Comparison of ENCODE assay signal across 13 mouse cellular contexts in the genomic region with DNA sequence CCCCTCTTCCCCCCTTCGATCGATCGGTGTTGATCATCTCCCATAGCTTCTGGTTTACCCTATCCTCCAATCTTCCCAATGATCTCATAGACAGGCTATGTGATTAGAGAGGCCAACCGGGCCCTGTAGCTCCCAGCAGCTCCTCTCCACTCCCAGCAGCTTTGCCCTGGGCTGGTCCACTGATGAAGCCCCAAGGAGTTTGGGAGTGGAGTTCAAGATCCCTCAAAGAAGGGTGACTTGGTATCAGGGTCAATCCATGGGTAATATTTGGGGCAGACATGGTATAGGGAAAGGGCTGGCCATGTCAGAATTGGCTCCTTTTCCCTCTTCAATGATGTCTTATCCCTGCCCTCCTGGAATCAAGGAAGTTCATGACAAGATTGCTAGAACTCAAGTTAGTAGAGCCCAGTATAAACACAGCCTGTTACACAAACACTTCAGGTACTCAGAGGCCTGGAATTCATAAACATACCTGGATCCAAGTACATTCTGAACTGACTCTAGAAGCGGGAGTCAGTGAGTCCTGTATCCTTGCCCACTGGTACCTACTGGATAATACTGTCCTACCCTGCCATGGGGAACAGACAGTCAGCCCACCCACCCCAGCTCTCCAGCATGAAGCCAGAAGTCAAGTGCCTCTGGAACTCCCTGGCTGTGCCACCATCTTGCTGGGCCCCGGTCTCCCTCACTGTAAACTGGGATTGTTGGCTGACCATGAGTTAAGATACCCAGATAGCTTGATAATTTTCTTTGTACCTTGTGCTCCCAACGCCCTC. TPM values are rescaled to one million over a fixed set of nuclear protein-coding genes. Genes with fewer than 3 reads are reported as not detected.
DNase-seq lines count a peak whose midpoint lies in the region; ATAC-seq lines count a peak whose summit lies in the region.
"Had no signal": no experiment of that assay in that cellular context is flagged by ENCODE, and none has a peak within 500 bp of the region (broad histone marks: within the 10 kb centered on the region; RNA-seq: fewer than 3 reads in every experiment).

No protein-coding gene starts in this region.

- no peak for DNase-seq in heart, postnatal 25 days (ENCODE audit: low spot score)
- DNase-seq in embryonic facial prominence, embryonic 10.5 days (ENCODE audit: low spot score), result no peak
- no peak for DNase-seq in midbrain, embryonic 11.5 days (ENCODE audit: low spot score, missing footprints)
- no peak for DNase-seq in gastrocnemius, postnatal 14 days
- no peak for DNase-seq in left cerebral cortex, postnatal 14 days (ENCODE audit: low spot score in 2 of 2)
- DNase-seq: adrenal gland, postnatal 10 days; thymus, postnatal 14 days had no signal

- no peaks in the 10 kb centered on the region for H3K9me3 ChIP-seq in heart, embryonic 13.5 days
- H3K9me3 ChIP-seq in embryonic facial prominence, embryonic 10.5 days, result no peaks in the 10 kb centered on the region
- no peaks in the 10 kb centered on the region for H3K9me3 ChIP-seq in hindbrain, embryonic 12.5 days (replicated peaks)
- no peaks in the 10 kb centered on the region for H3K9me3 ChIP-seq in midbrain, embryonic 11.5 days (ENCODE audit: control insufficient read depth, low read length)

- intact Hi-C loops in heart, postnatal 25 days (cut with DNase I), result no loop called here
- intact Hi-C loops in gastrocnemius, postnatal 14 days (cut with DNase I; ENCODE audit: low total_unique reads), result no loop called here
- intact Hi-C loops in left cerebral cortex, postnatal 14 days (cut with DNase I), result no loop called here

- peak overlapping the region; percentile 99 for H3K27ac ChIP-seq in heart, embryonic 13.5 days (replicated peaks)
- peak overlapping the region; percentile 30; the same call in 1 of the 2 replicates for H3K27ac ChIP-seq in embryonic facial prominence, embryonic 10.5 days (replicated peaks)
- peak overlapping the region; percentile 85 for H3K27ac ChIP-seq in hindbrain, embryonic 12.5 days
- peak overlapping the region; percentile 62; the same call in 1 of the 2 replicates for H3K27ac ChIP-seq in midbrain, embryonic 11.5 days (ENCODE audit: low read depth, low read length)

- H3K4me2 ChIP-seq in heart, embryonic 13.5 days, result no peak overlapping the region
- H3K4me2 ChIP-seq in hindbrain, embryonic 12.5 days (replicated peaks), result no peak overlapping the region
- no peak overlapping the region for H3K4me2 ChIP-seq in midbrain, embryonic 11.5 days

- WGBS in heart, embryonic 13.5 days, result 78% methylated on average over 7 of the region's 7 CpGs
- 91% methylated on average over 7 of the region's 7 CpGs for WGBS in embryonic facial prominence, embryonic 10.5 days
- WGBS in hindbrain, embryonic 12.5 days, result 83% methylated on average over 7 of the region's 7 CpGs
- WGBS in midbrain, embryonic 11.5 days, result 90% methylated on average over 7 of the region's 7 CpGs

- no peak overlapping the region for H3K4me3 ChIP-seq in heart, embryonic 13.5 days
- no peak overlapping the region for H3K4me3 ChIP-seq in embryonic facial prominence, embryonic 10.5 days
- H3K4me3 ChIP-seq in hindbrain, embryonic 12.5 days, result no peak overlapping the region
- H3K4me3 ChIP-seq in midbrain, embryonic 11.5 days (ENCODE audit: low read depth, low read length), result no peak overlapping the region

- H3K27me3 ChIP-seq in heart, embryonic 13.5 days (replicated peaks), result no peaks in the 10 kb centered on the region
- peaks cover 8% of the 10 kb centered on the region; the same call in 1 of the 2 replicates for H3K27me3 ChIP-seq in embryonic facial prominence, embryonic 10.5 days (replicated peaks; ENCODE audit: low read depth, poor library complexity, severe bottlenecking)
- H3K27me3 ChIP-seq in hindbrain, embryonic 12.5 days, result no peaks in the 10 kb centered on the region
- H3K27me3 ChIP-seq in midbrain, embryonic 11.5 days (ENCODE audit: control insufficient read depth, insufficient read depth, low read length), result no peaks in the 10 kb centered on the region

- H3K9ac ChIP-seq in heart, embryonic 13.5 days, result peak overlapping the region; percentile 66
- no peak overlapping the region for H3K9ac ChIP-seq in hindbrain, embryonic 12.5 days
- no peak overlapping the region for H3K9ac ChIP-seq in midbrain, embryonic 11.5 days (ENCODE audit: low read length)

- ATAC-seq in heart, embryonic 13.5 days (ENCODE audit: extremely low read depth, insufficient number of reproducible peaks, low FRiP score, low TSS enrichment), result no peak
- ATAC-seq in hindbrain, embryonic 12.5 days (ENCODE audit: low FRiP score), result no peak
- no peak for ATAC-seq in midbrain, embryonic 11.5 days (ENCODE audit: low FRiP score)
- ATAC-seq in monocyte, adult 5-6 weeks (replicated peaks; ENCODE audit: insufficient number of reproducible peaks, low FRiP score, low TSS enrichment, poor library complexity, severe bottlenecking), result no peak
- ATAC-seq: CD4-positive, CD25-positive, alpha-beta regulatory T cell, adult 4 months; inflammation-experienced regulatory T-cells, adult 6 months had no signal

- H3K4me1 ChIP-seq in heart, embryonic 13.5 days, result peaks cover 83% of the 10 kb centered on the region
- peaks cover 48% of the 10 kb centered on the region for H3K4me1 ChIP-seq in embryonic facial prominence, embryonic 10.5 days
- peaks cover 74% of the 10 kb centered on the region for H3K4me1 ChIP-seq in hindbrain, embryonic 12.5 days
- H3K4me1 ChIP-seq in midbrain, embryonic 11.5 days (ENCODE audit: control insufficient read depth, insufficient read depth, low read length), result peaks cover 23% of the 10 kb centered on the region

- H3K36me3 ChIP-seq in heart, embryonic 13.5 days, result no peaks in the 10 kb centered on the region
- H3K36me3 ChIP-seq in embryonic facial prominence, embryonic 10.5 days (replicated peaks), result no peaks in the 10 kb centered on the region
- H3K36me3 ChIP-seq in hindbrain, embryonic 12.5 days, result no peaks in the 10 kb centered on the region
- H3K36me3 ChIP-seq in midbrain, embryonic 11.5 days (ENCODE audit: control insufficient read depth, insufficient read depth, low read length), result no peaks in the 10 kb centered on the region

RNA-seq across cellular contexts. Expression of gene Chit1, which starts 13.8 kb away (rescaled TPM):
- polyA plus RNA-seq in heart, embryonic 13.5 days (2015; fragmentation: Nextera tagmentation; extraction: Ambion mirVana), result 0.59 and 0.75 TPM in 2 replicates
- not detected for total RNA-seq in heart, postnatal 25 days (2021)
- polyA plus RNA-seq in embryonic facial prominence, embryonic 10.5 days (2016; fragmentation: Nextera tagmentation; extraction: Ambion mirVana), result 0.09 TPM in 1 of 2 replicates, not detected in the other
- 0.13 TPM in 1 of 2 replicates, not detected in the other for polyA plus RNA-seq in hindbrain, embryonic 12.5 days (2016; fragmentation: Nextera tagmentation; extraction: Ambion mirVana)
- polyA plus RNA-seq in midbrain, embryonic 11.5 days (2014; fragmentation: Nextera tagmentation; extraction: Ambion mirVana), result not detected in 2 replicates
- not detected for total RNA-seq in gastrocnemius, postnatal 14 days (2021)
- under 1 TPM; 0.38 to 0.42 TPM for total RNA-seq in left cerebral cortex, postnatal 14 days (2021)
- 0.67 to 1.4 TPM (median 0.85 TPM) in 3 replicates for total RNA-seq in monocyte, adult 5-6 weeks (2017)
- polyA plus RNA-seq: CD4-positive, CD25-positive, alpha-beta regulatory T cell, adult 4 months; embryonic facial prominence, embryonic 11.5 days; inflammation-experienced regulatory T-cells, adult 6 months had no signal

RNA-seq across cellular contexts. Expression of gene Btg2, which starts 18.3 kb away (rescaled TPM):
- 33.1 and 37.0 TPM in 2 replicates for polyA plus RNA-seq in heart, embryonic 13.5 days (2015; fragmentation: Nextera tagmentation; extraction: Ambion mirVana)
- 10 to 100 TPM; 25.7 to 29.2 TPM for total RNA-seq in heart, postnatal 25 days (2021)
- 32.5 and 40.4 TPM in 2 replicates for polyA plus RNA-seq in embryonic facial prominence, embryonic 10.5 days (2016; fragmentation: Nextera tagmentation; extraction: Ambion mirVana)
- polyA plus RNA-seq in hindbrain, embryonic 12.5 days (2016; fragmentation: Nextera tagmentation; extraction: Ambion mirVana), result 90.4 and 105 TPM in 2 replicates
- polyA plus RNA-seq in midbrain, embryonic 11.5 days (2014; fragmentation: Nextera tagmentation; extraction: Ambion mirVana), result 150 and 153 TPM in 2 replicates
- 10 to 100 TPM; 19.7 to 44.2 TPM for total RNA-seq in gastrocnemius, postnatal 14 days (2021)
- 10 to 100 TPM; 14.6 to 17.5 TPM for total RNA-seq in left cerebral cortex, postnatal 14 days (2021)
- 390 to 783 TPM (median 430 TPM) in 3 replicates for total RNA-seq in monocyte, adult 5-6 weeks (2017)

Comparison
In these comparisons a context has a peak if more than half of its experiments do, and no peak if none do; other contexts are left out.
1. H3K27ac ChIP-seq: peak in every context shown above with its lines; median percentile 99 in heart, embryonic 13.5 days; 85 in hindbrain, embryonic 12.5 days; 62 in midbrain, embryonic 11.5 days; 30 in embryonic facial prominence, embryonic 10.5 days.